Mouse (Mus musculus): Measurements from ENCODE around the gene Podxl. TPM values are rescaled to one million over a fixed set of nuclear protein-coding genes. Genes with fewer than 3 reads are reported as not detected.

Gene Podxl
- total RNA-seq (2014; rRNA removed), result 15.7 and 18.9 TPM in 2 replicates
- 6.4 and 6.6 TPM in 2 replicates for polyA plus RNA-seq (2015; fragmentation: Nextera tagmentation; extraction: Ambion mirVana)

DNA sequence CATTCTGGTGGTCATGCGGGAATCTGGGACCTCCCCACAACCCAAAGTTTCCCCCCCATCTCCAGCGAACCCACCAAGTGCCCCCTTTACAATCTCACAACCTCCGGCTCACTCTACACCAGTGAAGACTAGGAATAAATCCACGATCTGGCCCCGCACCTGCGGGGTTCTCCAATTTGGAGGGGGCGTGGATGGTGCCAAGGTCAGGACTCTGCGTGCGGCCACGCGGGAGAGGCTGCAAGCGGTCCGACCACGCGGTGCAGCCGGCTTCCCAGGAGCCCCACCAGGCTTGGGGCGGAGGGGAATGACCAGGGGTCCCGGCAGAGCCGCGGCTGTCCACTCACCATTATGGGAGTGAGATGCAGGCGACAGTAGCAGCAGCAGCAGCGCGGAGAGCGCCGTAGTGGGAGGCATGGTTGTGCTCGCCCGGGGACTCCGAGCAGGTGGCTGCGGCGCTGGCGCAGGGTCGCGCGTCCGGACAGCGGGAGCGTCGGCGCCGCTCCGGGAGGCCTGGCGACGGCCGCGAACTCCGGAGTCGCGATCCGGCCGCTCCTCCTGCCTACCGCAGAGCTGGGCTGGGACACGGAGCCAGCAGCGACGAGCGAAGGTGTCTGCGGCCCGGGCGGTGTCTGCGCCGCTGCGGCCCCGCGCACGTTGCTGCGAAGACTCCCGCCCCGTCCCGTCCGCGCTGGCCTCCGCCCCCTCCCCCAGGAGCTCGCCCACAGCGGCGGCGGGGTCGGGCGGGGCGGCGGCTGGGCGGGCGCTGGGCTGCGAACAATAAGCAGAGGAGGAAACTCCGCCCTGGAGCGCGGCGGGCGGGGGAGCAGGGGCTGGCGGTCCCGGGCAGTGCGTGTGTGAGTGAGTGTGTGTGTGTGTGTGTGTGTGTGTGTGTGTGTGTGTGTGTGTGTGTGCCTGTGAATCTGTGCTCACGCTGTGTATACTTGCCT, at the start of gene Podxl:
Podxl (minus strand) TSS at position 747 of the 947 bp plus-strand sequence.
- Histone ChIP-seq H3K4me3 (ENCODE audit: low read length) (peak within 1 kb of the TSS; percentile 71), H3K36me3 (ENCODE audit: insufficient read depth, low read length) (no peaks in the 10 kb centered on the region), H3K4me2 (ENCODE audit: low read depth, low read length) (peak within 1 kb of the TSS; percentile 99), H3K27me3 (ENCODE audit: insufficient read depth, low read length) (no peaks in the 10 kb centered on the region), H3K27ac (no peak within 1 kb of the TSS), H3K4me1 (ENCODE audit: insufficient read depth, low read length) (peaks cover 11% of the 10 kb centered on the region; the same call in 1 of the 2 replicates), H3K9ac (replicated peaks; ENCODE audit: low read length) (peak within 1 kb of the TSS; percentile 71), H3K9me3 (ENCODE audit: low read length) (no peaks in the 10 kb centered on the region)
- DNase-seq (ENCODE audit: low spot score) (peak; percentile 75), ATAC-seq (peak; percentile 88)
- under 1% methylated on average over 73 of the region's 91 CpGs for WGBS
- TF ChIP-seq CTCF (IDR thresholded peaks at IDR 0.05; ENCODE audit: low read depth), result no peak

DNA sequence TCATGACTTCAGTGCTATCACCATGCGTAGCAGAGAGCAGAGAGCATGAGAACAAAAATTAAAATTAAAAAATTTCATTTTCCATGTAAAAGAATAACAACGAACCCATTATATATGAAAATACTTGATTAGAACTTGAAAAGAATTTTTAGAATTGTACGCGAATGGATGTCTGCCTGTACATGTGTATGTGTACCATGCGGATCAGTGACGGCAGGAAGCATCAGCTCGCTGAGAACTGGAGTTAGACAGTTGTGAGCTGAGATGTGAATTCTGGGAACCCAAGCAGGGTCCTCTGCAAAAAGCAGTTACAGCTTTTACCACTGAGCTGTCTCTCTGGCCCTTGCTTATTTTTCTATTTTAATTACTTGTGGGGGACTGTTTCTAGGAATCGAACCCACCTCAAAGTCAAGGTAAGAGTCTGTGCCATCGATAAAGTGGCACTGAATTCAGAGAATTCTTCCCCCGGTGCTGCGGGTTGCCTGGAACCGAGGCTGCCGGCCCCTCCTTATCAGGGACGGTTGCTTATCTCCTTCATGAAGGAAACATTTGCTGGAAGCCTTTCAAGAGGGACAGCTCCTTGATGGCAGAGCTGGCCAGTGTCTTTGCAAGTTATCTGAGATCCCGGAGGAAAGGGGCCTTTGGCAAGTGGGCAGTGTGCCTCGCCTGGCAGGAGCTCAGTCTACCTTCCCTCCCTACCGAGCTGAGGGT, 48.9 kb upstream of the Podxl start:
- H3K36me3 ChIP-seq (ENCODE audit: insufficient read depth, low read length), result no peaks in the 10 kb centered on the region
- DNase-seq (ENCODE audit: low spot score) (no peak), ATAC-seq (no peak)
- TF ChIP-seq CTCF (IDR thresholded peaks at IDR 0.05; ENCODE audit: low read depth), result no peak
- no peaks in the 10 kb centered on the region for H3K4me1 ChIP-seq (ENCODE audit: insufficient read depth, low read length)
- H3K9me3 ChIP-seq (ENCODE audit: low read length), result no peaks in the 10 kb centered on the region
- H3K4me3 ChIP-seq (ENCODE audit: low read length), result no peak overlapping the region
- H3K9ac ChIP-seq (replicated peaks; ENCODE audit: low read length), result no peak overlapping the region
- 86% methylated on average over 17 of the region's 17 CpGs for WGBS
- no peaks in the 10 kb centered on the region for H3K27me3 ChIP-seq (ENCODE audit: insufficient read depth, low read length)
- H3K27ac ChIP-seq, result no peak overlapping the region
- H3K4me2 ChIP-seq (ENCODE audit: low read depth, low read length), result no peak overlapping the region

DNA sequence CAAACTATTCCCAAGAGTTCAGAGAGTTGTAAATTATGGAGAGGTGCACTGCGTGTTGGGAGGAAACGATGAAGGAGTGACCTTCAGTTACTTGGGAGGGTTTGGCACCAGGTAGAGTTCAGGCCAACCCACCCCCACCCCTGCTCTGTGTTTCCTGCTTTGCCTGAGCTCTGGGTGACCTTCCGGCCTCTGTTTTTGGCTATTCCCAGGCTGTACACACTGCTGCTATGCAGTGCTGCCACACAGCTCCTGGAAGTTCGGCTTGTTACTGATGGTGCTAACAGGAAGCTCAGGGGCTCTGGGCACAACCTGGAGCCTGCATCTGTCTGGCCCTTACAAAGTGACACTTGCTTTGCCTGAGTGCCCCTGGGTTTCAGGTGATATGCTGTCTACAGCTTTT, 42.6 kb upstream of the Podxl start:
- Histone ChIP-seq H3K9me3 (ENCODE audit: low read length) (no peaks in the 10 kb centered on the region), H3K27me3 (ENCODE audit: insufficient read depth, low read length) (no peaks in the 10 kb centered on the region), H3K36me3 (ENCODE audit: insufficient read depth, low read length) (no peaks in the 10 kb centered on the region), H3K4me3 (ENCODE audit: low read length) (no peak overlapping the region), H3K4me1 (ENCODE audit: insufficient read depth, low read length) (no peaks in the 10 kb centered on the region), H3K9ac (replicated peaks; ENCODE audit: low read length) (no peak overlapping the region), H3K4me2 (ENCODE audit: low read depth, low read length) (no peak overlapping the region), H3K27ac (no peak overlapping the region)
- ATAC-seq (no peak), DNase-seq (ENCODE audit: low spot score) (no peak)
- 93% methylated on average over 4 of the region's 4 CpGs for WGBS
- no peak for TF ChIP-seq CTCF (IDR thresholded peaks at IDR 0.05; ENCODE audit: low read depth)

DNA sequence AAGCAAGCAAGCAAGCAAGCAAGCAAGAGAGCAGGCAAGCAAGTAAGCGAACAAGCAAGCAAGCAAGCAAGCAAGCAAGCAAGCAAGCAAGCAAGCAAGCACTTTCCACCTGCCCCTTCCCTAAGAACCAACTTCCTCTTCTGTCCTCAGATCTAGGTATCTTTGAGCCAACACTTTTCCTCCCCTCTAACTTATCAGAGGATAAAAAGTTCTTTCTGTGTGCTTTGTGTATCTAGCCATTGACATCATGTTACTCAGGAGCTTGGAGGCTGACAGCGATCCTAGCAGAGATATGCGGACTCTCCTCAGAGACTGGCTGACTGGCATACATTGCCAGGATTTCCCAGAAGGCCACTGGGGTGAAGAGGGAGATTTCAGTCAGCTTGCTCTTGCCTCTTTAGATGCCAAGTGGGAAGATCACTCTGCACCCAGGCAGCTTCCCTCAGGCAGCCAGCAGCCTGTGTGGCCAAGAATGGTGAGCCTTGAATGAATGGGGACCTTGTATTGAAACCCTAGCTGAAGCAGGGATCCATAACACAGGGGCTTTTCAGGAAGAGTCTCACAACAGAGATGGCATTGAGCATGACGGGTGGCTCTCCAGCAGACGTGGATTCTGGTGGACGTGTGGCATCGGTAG, 41.0 kb upstream of the Podxl start:
- DNase-seq (ENCODE audit: low spot score) (peak; percentile 32), ATAC-seq (peak; percentile 69)
- no peaks in the 10 kb centered on the region for H3K4me1 ChIP-seq (ENCODE audit: insufficient read depth, low read length)
- no peak overlapping the region for H3K4me2 ChIP-seq (ENCODE audit: low read depth, low read length)
- H3K9me3 ChIP-seq (ENCODE audit: low read length), result no peaks in the 10 kb centered on the region
- H3K27me3 ChIP-seq (ENCODE audit: insufficient read depth, low read length), result no peaks in the 10 kb centered on the region
- no peak overlapping the region for H3K9ac ChIP-seq (replicated peaks; ENCODE audit: low read length)
- H3K36me3 ChIP-seq (ENCODE audit: insufficient read depth, low read length), result no peaks in the 10 kb centered on the region
- 69% methylated on average over 7 of the region's 7 CpGs for WGBS
- no peak overlapping the region for H3K4me3 ChIP-seq (ENCODE audit: low read length)
- no peak overlapping the region for H3K27ac ChIP-seq
- TF ChIP-seq CTCF (IDR thresholded peaks at IDR 0.05; ENCODE audit: low read depth), result no peak

DNA sequence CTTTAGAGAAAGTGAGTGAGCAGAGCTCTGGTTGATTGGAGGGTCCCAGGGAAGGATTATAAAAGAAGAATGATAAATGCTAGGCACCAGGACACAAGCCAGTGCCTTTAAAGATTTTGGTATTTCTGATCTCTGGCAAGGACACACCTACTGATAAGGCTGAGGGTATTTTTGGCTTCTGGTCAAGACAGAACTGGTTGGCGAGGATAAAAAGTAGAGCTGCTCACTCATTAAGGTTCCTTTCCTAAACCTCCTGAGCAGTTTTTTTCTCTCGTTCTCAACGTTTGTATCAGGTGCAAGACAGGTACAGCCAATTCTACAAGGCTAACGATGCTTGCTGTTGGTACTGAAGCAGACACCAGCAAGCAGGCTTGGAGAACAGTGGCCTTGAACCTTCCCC, 38.7 kb upstream of the Podxl start:
- no peaks in the 10 kb centered on the region for H3K36me3 ChIP-seq (ENCODE audit: insufficient read depth, low read length)
- no peak overlapping the region for H3K27ac ChIP-seq
- no peaks in the 10 kb centered on the region for H3K9me3 ChIP-seq (ENCODE audit: low read length)
- no peak overlapping the region for H3K4me3 ChIP-seq (ENCODE audit: low read length)
- TF ChIP-seq CTCF (IDR thresholded peaks at IDR 0.05; ENCODE audit: low read depth), result no peak
- 76% methylated on average over 4 of the region's 4 CpGs for WGBS
- DNase-seq (ENCODE audit: low spot score) (no peak), ATAC-seq (no peak)
- H3K4me1 ChIP-seq (ENCODE audit: insufficient read depth, low read length), result no peaks in the 10 kb centered on the region
- no peak overlapping the region for H3K9ac ChIP-seq (replicated peaks; ENCODE audit: low read length)
- no peak overlapping the region for H3K4me2 ChIP-seq (ENCODE audit: low read depth, low read length)
- H3K27me3 ChIP-seq (ENCODE audit: insufficient read depth, low read length), result no peaks in the 10 kb centered on the region

DNA sequence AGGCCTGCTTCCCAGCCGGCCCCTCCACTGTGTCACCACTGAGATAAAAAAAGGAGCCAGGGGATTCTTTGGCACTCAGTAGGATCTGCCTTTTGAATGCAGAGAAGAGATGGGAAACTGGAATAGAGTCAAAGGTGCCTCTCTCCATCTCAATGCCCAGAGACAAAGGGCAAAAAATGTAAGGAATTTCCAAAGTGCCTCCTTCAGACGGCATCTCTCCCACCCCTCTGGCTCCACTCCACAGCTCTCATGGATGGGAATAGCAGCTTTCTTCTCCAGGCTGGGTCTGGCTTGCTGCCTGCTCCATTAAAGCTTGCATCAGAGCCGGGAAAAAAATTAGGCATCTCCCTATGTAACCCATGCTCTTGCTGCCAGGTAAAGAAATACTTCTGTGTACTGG, 37.4 kb upstream of the Podxl start:
- WGBS, result 9% methylated on average over 3 of the region's 3 CpGs
- peak; percentile 62 for DNase-seq (ENCODE audit: low spot score)
- TF ChIP-seq CTCF (IDR thresholded peaks at IDR 0.05; ENCODE audit: low read depth), result no peak
- Histone ChIP-seq H3K36me3 (ENCODE audit: insufficient read depth, low read length) (no peaks in the 10 kb centered on the region), H3K27ac (no peak overlapping the region), H3K4me2 (ENCODE audit: low read depth, low read length) (no peak overlapping the region), H3K9me3 (ENCODE audit: low read length) (no peaks in the 10 kb centered on the region), H3K27me3 (ENCODE audit: insufficient read depth, low read length) (no peaks in the 10 kb centered on the region), H3K4me3 (ENCODE audit: low read length) (no peak overlapping the region), H3K9ac (replicated peaks; ENCODE audit: low read length) (no peak overlapping the region), H3K4me1 (ENCODE audit: insufficient read depth, low read length) (0 out of 2 replicates have a peak, but pooled peaks cover 6% of the 10 kb centered on the region)
- no peak for ATAC-seq
